Mouse (Mus musculus): ENCODE measurements around the gene Mob2.

DNA sequence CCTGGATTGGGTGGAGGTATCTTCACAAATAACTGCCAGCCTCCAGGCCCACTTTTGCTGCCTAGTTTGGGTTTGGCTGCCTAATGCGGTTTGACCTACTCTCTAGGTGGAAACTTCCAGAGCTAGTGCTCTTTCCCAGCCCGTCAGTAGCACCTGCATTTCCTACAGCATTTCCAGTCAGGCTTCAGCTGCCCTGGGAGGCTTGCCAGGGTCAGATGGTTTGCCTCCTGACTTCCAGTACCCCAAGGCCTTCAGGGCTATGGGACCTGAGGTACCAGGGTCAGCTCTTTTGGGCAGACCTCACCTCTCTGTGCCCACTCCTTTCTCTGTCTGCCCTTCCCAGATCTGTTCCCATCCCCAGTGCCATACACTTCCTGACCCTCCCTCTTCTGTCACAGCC is 99.9 kb downstream of the Mob2 start:
- TF ChIP-seq POLR2A (IDR thresholded peaks at IDR 0.05; ENCODE audit: low read depth, low read length) (no peak), CTCF (conservative IDR thresholded peaks at IDR 0.05 in 1 of 2, IDR thresholded peaks at IDR 0.05 in 1 of 2; ENCODE audit: low read depth in 2 of 2, low read length in 2 of 2) (no peak)
